Mouse (Mus musculus): Measurements from ENCODE around the gene Mcm2.

The Mcm2 gene

GRCm38 (mm10) chr6:88927595-88927994, 29.0 kb upstream of the Mcm2 start:
- DNase-seq (ENCODE audit: extremely low read depth, low read depth, low spot score), result no peak

- no peak for DNase-seq (ENCODE audit: extremely low read depth, low read depth, low spot score)
Measured at GRCm38 (mm10) chr6:88926870-88927269, 28.3 kb upstream of the Mcm2 start.

GRCm38 (mm10) chr6:88925640-88926205, 27.1 kb upstream of the Mcm2 start:
- no peak for DNase-seq (ENCODE audit: extremely low read depth, low read depth, low spot score)

- no peak for DNase-seq (ENCODE audit: extremely low read depth, low read depth, low spot score)
Measured at GRCm38 (mm10) chr6:88924502-88925275, 26.1 kb upstream of the Mcm2 start.

DNA sequence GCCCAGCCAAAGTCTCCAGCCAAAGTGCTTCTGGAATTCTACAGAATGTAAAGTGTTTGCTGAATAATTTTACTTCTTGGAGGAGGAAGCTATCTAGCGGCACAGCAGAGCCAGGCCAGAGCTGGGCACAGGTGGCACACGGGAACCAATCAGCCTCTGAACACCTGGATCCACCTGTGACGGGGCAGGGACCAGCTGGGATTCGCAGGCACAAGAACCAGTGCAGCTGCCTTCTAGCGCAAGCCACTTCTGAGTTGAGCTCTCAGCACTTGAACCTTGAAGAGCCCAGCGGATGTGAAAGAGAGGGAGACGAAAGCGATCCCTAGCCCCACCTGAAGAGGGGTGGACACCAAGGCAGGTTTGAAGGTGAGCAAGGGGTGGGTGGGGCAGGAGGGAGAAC, 20.2 kb upstream of the Mcm2 start:
- no peak for DNase-seq (ENCODE audit: extremely low read depth, low read depth, low spot score)

DNA sequence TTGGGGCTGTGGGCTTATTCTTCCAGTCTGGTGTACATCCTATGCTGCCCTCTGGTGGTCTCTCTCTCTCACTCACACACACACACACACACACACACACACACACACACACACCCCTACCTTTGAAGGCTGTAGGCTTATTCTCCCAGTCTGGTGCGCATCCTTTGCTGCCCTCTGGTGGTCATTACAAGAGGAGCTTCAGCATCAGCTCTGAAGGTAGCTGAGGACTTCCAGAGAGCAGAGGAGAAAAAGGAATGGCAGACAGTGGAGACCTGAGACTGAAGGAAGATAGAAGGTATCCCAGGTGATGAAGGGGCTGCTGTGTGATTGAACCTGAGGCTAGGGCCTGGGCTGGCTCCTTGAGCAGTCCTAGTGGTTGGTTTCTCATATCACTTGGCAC, 17.6 kb upstream of the Mcm2 start:
- no peak for DNase-seq (ENCODE audit: extremely low read depth, low read depth, low spot score)

- DNase-seq (ENCODE audit: extremely low read depth, low read depth, low spot score), result no peak
Measured at GRCm38 (mm10) chr6:88915510-88915909, 16.9 kb upstream of the Mcm2 start.

DNA sequence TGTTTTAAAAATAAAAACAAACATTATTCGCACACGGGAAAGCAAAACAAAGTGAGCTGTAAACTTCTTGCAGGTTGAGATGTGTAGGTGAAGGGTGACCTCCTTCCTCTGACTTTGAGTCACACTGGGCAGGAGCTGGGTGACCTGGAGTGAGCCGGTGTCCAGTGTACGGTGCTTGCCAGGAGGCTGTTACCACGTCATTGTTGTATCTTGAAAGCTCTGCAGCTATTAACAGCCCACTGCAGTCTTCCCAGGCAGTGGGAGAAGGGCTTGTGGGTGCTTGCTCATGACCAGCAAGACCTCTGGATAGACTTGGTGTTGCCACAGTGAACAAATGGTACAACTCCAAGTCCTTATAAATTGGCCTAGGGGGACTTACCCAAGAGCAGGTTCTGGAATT, 16.2 kb upstream of the Mcm2 start:
- no peak for DNase-seq (ENCODE audit: extremely low read depth, low read depth, low spot score)

DNA sequence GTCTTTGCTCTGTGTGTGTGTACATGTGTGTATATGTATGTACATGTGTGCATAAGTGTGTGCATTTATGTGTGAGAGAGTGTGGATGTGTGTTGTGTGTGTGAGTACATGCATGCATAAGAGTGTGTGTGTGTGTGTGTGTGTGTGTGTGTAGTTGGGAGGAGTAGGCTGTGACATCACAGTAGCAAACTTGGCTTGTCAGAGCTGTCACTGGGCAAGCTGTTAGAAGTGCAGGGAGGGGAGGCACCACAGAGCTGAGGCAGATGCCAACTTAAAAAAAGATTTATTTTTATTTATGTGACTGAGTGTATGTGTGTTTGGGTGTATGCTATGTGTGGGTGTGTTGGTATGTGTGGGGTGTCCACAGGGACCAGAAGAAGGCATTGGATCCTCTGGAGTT, 14.9 kb upstream of the Mcm2 start:
- no peak for DNase-seq (ENCODE audit: extremely low read depth, low read depth, low spot score)

DNA sequence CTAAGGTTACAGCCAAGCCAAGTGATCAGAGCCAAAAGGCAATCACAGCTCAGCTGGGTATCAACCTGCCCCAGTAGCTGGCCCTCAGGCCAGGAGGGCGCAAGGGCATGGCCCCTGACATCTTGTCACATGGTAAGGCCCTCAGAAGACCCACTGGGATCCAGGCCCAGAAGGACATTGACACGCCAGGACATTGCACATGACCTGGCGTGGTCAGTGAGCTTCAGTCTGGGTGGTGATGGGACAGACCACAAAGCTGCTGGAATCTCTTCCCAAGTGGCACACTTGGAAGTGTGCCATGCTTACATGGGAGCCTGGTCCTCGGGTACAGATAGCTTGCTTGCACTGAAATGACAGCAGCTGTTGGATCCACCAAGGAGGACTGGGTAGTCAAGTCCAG, 14.4 kb upstream of the Mcm2 start:
- DNase-seq (ENCODE audit: extremely low read depth, low read depth, low spot score), result no peak

- no peak for DNase-seq (ENCODE audit: extremely low read depth, low read depth, low spot score)
Measured at GRCm38 (mm10) chr6:88909151-88909550, 10.6 kb upstream of the Mcm2 start.

DNA sequence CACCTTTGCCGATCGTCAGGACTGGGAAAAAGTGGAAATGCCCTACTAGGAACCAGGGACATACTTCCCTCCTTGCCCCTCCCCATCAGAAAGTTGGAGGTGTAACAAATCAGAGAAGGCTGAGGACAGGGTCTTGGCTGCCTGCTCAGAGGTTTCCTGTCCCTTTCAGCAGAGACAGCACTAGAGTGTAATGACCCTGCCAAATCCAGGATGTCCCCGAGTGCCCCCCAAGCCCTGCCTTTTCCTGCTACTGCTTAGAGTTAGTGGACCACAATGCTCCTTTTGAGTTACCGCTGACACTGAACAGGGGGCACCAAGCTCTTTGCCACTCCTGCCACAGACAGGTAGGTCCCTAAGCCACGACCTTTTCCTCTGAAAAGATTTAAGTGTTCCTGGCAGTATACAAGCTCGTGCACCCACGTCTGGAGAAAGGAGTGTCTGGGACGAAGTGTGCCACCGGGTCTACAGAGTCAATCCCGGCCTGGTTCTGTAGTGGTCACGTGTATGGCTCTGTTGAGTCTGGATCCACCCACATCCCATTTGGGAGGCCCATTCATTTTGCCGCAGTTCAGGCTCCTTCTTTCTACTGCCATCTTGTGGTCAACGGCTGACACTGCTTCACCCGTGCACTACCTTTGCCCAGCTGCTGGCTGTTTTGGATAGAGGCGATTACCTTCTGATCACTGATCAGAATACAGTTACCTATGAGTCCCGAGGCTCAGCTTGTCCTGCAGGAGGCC, 8.0 kb upstream of the Mcm2 start:
- no peak for DNase-seq (ENCODE audit: extremely low read depth, low read depth, low spot score)

GRCm38 (mm10) chr6:88905042-88905441, 6.5 kb upstream of the Mcm2 start:
- no peak for DNase-seq (ENCODE audit: extremely low read depth, low read depth, low spot score)

DNA sequence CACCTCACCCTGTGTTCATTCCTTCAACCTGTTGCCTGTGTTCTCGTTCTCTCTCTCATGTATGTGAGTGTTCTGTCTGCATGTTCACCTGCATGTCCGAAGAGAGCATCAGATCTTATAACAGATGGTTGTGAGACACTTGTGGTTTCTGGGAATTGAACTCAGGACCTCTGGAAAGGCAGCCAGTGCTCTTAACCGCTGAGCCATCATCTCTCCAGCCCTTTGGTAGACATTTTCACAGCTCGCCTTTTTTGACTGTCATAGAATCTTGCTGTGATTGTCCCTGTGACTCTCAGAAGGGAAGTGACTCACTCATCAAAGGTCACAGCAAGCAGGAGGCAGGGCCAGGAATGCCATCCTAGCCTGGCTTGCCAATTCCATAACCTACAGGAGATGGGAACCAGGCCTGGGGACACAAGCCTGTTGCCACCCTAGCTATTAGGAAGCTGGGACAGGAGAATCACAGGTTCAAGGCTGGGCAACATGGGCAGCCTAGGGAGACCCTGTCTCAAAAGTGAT, 5.9 kb upstream of the Mcm2 start:
- DNase-seq (ENCODE audit: extremely low read depth, low read depth, low spot score), result no peak

DNA sequence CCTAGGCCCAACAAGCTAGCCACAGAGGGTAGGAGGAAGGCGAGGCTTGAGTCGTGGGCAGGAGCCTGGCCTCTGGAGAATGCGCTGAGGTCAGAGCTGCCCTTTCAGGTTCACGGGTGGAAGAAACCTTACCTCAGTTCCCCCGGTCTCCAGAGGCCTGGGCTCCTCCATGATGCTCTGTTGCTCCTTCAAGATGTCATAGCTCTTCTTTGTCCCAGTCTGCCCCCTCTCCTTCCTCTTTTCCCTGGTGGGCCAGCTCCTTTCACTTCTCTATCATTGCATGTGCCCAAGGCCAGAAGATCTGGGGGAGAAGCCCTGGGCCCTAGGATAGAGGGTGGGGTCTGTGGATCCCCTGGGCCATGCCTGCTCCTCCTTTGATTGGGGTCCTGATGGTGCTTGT, 5.1 kb upstream of the Mcm2 start:
- no peak for DNase-seq (ENCODE audit: extremely low read depth, low read depth, low spot score)

DNA sequence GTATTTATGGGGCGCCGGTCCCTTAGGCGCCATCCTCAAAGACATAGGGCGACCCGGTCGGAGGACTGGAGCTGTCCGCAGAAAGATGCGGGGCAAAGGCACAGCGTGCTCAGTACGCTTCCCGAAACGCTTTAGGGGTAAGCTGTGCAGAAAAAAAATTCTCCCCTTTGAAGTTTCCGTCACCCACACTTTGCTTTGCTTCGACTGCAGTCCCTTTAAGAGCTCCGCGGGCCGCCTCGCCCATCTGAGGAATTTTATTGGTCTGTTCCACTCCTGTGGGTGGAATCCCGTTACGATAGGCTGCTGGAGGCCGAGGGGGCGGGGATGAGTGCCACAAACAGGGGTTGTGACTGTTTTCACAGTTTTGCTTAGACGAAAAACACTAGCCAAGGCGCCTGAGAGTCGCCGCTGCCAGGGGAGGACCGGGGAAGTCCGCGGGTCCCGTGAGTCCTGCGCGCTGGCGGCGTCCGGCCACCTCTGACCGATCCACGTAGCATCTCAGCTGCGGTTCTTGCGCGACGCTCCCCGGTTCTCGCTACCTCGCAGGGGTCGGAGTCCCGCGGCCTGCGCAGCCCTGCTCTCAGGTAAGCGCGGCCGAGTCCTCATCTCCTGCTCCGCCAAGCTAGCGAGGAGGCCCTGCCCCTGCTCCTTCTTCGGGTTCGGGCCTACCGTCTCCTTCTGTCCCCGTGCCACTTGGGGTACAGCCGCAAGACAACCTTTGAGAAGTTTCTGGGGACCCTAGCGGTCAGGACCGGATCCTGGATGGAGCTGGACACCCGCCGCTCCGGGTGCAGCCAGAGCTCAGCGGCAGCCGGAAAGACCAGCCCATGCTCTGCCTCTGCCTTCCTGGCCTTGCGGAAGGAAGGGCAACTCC, 3.6 kb upstream of the Mcm2 start, which contains the start of gene Tpra1:
Gene Tpra1, plus strand, starts transcription at position 305 of the 874 bp plus-strand sequence.
- no peak for DNase-seq (ENCODE audit: extremely low read depth, low read depth, low spot score)

GRCm38 (mm10) chr6:88901471-88901870, 2.9 kb upstream of the Mcm2 start:
- no peak for DNase-seq (ENCODE audit: extremely low read depth, low read depth, low spot score)

- no peak for DNase-seq (ENCODE audit: extremely low read depth, low read depth, low spot score)
Measured at GRCm38 (mm10) chr6:88899628-88900027, 1.0 kb upstream of the Mcm2 start.

- no peak for DNase-seq (ENCODE audit: extremely low read depth, low read depth, low spot score)
Measured at GRCm38 (mm10) chr6:88899086-88899485, 506 bp upstream of the Mcm2 start.

DNA sequence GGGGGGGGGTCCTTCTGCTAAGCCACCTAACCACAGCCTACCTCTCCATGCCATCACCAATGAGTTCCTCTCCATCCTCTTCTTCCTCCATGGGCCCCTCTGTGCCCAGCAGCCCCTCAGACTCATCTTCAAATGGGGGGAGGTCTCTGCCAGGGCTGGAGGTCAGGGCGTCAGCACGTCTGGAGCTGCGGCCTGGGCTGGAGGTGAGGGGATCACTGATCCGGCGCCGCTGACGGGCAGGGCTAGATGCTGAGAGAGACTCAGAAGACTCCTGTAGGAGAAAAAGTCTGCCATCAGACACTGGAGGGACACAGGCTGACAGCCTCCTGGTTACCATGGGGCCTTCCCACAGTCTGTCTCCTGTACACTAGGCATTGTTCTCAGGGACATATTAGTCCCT, 1.3 kb downstream of the Mcm2 start:
- no peak for DNase-seq (ENCODE audit: extremely low read depth, low read depth, low spot score)

GRCm38 (mm10) chr6:88895943-88896342, 2.6 kb downstream of the Mcm2 start:
- no peak for DNase-seq (ENCODE audit: extremely low read depth, low read depth, low spot score)

Data from fat pad, adult 2 months (tissue).